Mouse (Mus musculus): ENCODE measurements at regions not wholly inside any gene's neighbourhood (a gene's known extent, or its start where the extent isn't known, plus 50 kb on each side); places are given as distances from the start of the nearest gene placed in this dataset.

DNA sequence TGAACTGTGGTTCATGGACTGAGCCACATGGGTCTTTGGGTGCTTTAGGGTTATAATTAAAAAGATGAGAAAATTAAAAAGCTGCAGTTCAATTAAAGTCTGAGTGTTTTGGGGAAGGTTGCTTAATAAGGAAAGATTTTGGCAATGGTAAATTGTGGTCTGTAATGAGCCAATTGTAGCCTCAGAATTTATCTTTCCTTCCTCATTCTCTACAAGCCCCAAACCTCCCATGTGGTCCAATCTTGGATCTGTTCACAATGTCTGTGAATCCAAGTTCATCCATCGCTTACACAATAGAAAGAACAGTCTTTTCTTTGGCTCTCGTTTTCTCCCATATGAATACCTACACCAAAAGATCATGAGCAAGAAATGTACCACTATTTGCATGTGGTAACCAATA, 155.2 kb upstream of the Trp63 start:
- no peaks in the 10 kb centered on the region for H3K9me3 ChIP-seq
- H3K36me3 ChIP-seq = no peaks in the 10 kb centered on the region
- H3K9ac ChIP-seq = no peak overlapping the region
- WGBS = 84% methylated on average over 2 of the region's 2 CpGs
- no peak overlapping the region for H3K27ac ChIP-seq
- ATAC-seq (ENCODE audit: insufficient number of reproducible peaks, low FRiP score, low TSS enrichment, low read depth) = no peak
- peaks cover 3% of the 10 kb centered on the region; the same call in 1 of the 2 replicates for H3K4me1 ChIP-seq
- H3K4me3 ChIP-seq = no peak overlapping the region
- no peak overlapping the region for H3K4me2 ChIP-seq
- no peaks in the 10 kb centered on the region for H3K27me3 ChIP-seq

DNA sequence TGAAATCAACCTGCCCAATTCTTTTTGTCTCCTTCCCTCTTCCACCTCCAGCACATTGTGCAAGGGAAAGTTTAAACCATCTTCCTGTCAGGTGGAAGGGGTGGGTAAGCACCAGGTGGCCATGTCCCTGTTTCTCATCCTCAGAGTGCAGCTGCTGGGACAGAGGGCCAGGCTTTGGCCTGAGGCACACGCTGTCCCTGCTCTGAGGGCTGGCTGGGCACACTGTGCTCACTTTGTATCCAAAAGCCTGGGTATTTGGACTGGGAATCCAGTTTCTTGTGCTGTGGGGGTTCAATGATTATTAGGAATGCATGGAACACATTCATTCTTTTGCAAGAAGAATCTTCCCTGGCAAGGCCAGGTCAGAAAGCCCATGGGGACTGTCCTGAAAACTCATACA, 153.9 kb upstream of the Trp63 start:
- WGBS = 65% methylated on average over 1 of the region's 1 CpGs
- Histone ChIP-seq H3K4me1 (peaks cover 3% of the 10 kb centered on the region; the same call in 1 of the 2 replicates), H3K36me3 (no peaks in the 10 kb centered on the region), H3K4me2 (no peak overlapping the region), H3K4me3 (no peak overlapping the region), H3K9ac (no peak overlapping the region), H3K27me3 (no peaks in the 10 kb centered on the region), H3K9me3 (no peaks in the 10 kb centered on the region), H3K27ac (no peak overlapping the region)
- no peak for ATAC-seq (ENCODE audit: insufficient number of reproducible peaks, low FRiP score, low TSS enrichment, low read depth)

DNA sequence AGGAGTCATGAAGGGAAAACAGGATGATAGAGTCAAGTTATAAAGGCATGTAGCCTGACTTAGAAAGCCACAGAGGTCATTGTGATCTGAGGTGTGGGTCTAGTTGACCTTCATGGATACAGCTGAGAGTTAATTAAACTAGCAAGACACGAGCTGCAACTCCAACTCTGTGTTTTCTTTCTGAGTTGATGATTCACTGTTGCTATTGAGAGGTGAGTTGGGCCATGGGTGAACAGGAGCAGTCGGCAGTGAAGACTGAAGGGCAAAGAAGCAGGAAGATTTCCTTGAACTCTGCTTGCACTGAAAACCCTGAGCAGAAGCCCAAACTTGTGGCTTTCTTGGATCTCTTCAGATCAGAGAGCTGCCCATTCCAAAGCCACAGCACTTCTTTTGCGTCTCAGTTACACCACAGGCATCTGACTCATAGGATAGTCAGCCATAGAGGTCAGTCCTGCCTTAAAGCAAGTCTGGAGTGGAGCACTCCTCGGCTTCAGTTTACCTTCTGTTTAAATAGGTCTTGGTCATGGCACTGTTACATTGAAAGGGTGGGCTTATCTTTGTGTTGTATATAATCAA, 151.7 kb upstream of the Trp63 start:
- H3K4me1 ChIP-seq = peaks cover 3% of the 10 kb centered on the region; the same call in 1 of the 2 replicates
- 62% methylated on average over 4 of the region's 4 CpGs for WGBS
- ATAC-seq (ENCODE audit: insufficient number of reproducible peaks, low FRiP score, low TSS enrichment, low read depth) = no peak
- no peak overlapping the region for H3K4me2 ChIP-seq
- H3K4me3 ChIP-seq = no peak overlapping the region
- H3K36me3 ChIP-seq = no peaks in the 10 kb centered on the region
- no peak overlapping the region for H3K27ac ChIP-seq
- H3K27me3 ChIP-seq = no peaks in the 10 kb centered on the region
- H3K9me3 ChIP-seq = no peaks in the 10 kb centered on the region
- H3K9ac ChIP-seq = no peak overlapping the region

DNA sequence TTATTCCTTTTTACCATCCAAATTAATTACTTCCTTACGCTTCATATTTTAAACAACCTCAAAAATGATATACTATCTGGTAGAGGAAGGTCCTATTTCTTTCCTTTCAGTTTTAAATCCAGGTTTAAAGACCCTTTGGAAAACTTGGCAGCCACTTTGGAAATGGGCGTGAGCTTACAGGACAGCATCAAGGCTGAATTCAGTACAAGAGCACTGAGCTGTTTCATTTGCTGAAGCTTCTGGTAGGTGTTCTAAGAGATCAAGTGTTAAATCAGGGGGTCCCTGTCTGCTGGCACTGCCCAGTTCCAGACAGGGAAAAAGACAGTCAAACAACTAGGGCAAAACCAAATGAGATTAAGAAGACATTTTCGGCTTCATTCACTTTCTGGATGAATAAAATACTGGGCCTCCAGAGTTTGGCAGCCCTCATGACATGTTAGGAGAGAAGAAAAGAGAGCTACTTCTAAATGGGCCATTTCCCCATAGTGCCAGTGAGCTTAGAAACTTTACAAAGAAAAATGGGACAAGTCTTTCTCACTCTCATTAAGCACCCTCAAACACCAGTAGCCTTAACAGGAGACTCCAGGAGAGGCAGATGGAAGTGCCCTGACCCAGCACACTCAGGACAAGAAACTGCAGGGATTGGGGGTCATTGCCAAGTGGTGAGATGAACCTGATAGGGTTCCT, 150.9 kb upstream of the Trp63 start:
- H3K27ac ChIP-seq = no peak overlapping the region; the same call in 1 of the 2 replicates
- H3K9me3 ChIP-seq = no peaks in the 10 kb centered on the region
- ATAC-seq (ENCODE audit: insufficient number of reproducible peaks, low FRiP score, low TSS enrichment, low read depth) = no peak
- peaks cover 3% of the 10 kb centered on the region; the same call in 1 of the 2 replicates for H3K4me1 ChIP-seq
- H3K4me3 ChIP-seq = no peak overlapping the region
- H3K27me3 ChIP-seq = no peaks in the 10 kb centered on the region
- no peak overlapping the region for H3K4me2 ChIP-seq
- no peaks in the 10 kb centered on the region for H3K36me3 ChIP-seq
- 77% methylated on average over 3 of the region's 3 CpGs for WGBS
- H3K9ac ChIP-seq = no peak overlapping the region

DNA sequence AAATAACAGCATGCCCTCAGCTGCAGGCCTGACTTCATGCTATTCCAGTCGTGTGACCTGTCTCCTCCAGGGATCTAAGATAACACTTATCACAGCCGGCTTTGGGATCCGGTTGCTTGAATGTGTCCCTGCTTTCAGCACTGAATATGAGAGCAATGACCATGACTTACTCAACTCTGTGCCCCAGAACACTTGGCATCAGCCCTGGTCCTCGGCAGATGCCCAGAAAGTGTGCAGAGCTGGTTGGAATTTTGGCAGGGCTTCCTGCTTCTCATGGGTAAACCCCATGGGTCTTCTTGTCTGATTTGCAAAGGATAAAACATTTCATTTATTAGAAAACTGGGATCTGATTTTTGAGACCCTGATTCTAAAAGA, 150.4 kb upstream of the Trp63 start:
- WGBS = 68% methylated on average over 4 of the region's 4 CpGs
- no peaks in the 10 kb centered on the region for H3K36me3 ChIP-seq

DNA sequence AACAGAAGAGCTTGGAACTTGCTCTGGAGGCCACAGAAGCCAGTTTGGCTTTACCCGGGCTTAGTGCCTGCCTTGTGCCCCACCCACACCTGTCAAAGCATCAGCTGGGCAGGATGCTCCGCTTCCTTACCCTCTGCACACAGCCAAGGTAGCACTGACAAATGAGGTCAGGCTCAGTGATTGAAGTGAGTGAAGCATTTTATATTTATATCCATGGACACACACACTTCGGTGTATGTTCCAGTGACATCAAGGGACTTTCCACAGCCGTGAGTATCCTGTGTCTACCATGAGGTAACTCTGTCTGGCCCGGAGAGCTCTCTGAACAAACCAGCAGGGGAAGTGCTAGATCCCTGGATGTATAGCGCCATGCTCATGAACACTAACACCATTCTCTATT, 147.0 kb upstream of the Trp63 start:
- 86% methylated on average over 6 of the region's 6 CpGs for WGBS
- Histone ChIP-seq H3K36me3 (no peaks in the 10 kb centered on the region), H3K27ac (no peak overlapping the region), H3K4me3 (no peak overlapping the region), H3K9ac (no peak overlapping the region), H3K4me1 (peaks cover 3% of the 10 kb centered on the region; the same call in 1 of the 2 replicates), H3K27me3 (no peaks in the 10 kb centered on the region), H3K9me3 (no peaks in the 10 kb centered on the region), H3K4me2 (no peak overlapping the region)
- ATAC-seq (ENCODE audit: insufficient number of reproducible peaks, low FRiP score, low TSS enrichment, low read depth) = no peak

More for the DNA sequence above, 150.4 kb upstream of the Trp63 start:
- no peak for ATAC-seq (ENCODE audit: insufficient number of reproducible peaks, low FRiP score, low TSS enrichment, low read depth)
- Histone ChIP-seq H3K9ac (no peak overlapping the region), H3K27ac (no peak overlapping the region; the same call in 1 of the 2 replicates), H3K4me1 (peaks cover 3% of the 10 kb centered on the region; the same call in 1 of the 2 replicates), H3K4me3 (no peak overlapping the region), H3K9me3 (no peaks in the 10 kb centered on the region), H3K27me3 (no peaks in the 10 kb centered on the region), H3K4me2 (no peak overlapping the region)

DNA sequence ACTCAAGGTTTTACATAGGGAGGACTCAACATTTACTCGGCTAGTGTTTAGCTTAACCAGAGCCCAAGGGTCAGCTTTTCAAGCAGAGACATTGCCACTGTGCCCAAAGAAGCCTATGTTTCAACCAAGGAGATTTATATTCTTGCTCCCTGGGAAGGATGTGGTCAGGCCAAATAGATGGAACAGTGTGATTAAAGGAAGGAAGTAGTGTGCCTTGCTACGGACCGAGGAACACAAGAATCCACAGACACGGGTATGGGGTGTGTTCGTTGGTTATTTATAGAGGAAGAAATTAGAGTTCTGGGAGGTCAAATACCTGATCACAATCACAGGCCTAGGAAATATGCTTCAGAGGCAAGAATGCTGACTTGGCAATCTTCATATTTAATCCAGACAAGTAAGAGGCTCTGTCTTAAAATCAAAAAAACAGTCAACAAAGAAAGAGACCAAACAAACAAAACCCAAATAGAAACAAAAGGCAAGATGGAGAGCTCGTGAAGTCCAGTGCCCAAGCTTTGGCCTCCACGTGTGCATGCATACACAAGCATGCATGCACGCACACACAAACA, 133.9 kb upstream of the Trp63 start:
- 79% methylated on average over 8 of the region's 8 CpGs for WGBS
- Histone ChIP-seq H3K27me3 (no peaks in the 10 kb centered on the region), H3K4me3 (no peak overlapping the region), H3K36me3 (no peaks in the 10 kb centered on the region), H3K9ac (no peak overlapping the region), H3K4me2 (no peak overlapping the region), H3K27ac (no peak overlapping the region), H3K9me3 (no peaks in the 10 kb centered on the region), H3K4me1 (no peaks in the 10 kb centered on the region)
- ATAC-seq (ENCODE audit: insufficient number of reproducible peaks, low FRiP score, low TSS enrichment, low read depth) = no peak

DNA sequence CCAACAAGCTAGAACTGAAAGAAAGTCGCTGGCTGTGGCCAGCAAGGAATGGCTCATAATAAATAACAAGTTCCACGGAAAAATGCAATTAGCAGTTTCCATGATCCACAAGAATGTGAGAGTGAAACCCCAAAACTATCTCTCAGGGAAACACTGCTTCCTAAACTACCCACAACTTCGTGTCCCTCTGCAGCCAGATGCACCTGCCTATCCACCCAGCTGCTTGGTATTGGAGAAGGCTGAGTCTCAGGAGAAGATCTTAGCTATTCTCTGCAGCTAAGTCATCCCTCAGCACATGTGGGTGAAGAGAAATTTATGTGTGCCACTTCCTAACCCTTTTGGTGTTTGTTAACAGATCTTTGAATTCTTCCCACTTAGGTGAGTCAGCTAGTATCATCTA, 126.4 kb upstream of the Trp63 start:
- WGBS = 61% methylated on average over 3 of the region's 3 CpGs

DNA sequence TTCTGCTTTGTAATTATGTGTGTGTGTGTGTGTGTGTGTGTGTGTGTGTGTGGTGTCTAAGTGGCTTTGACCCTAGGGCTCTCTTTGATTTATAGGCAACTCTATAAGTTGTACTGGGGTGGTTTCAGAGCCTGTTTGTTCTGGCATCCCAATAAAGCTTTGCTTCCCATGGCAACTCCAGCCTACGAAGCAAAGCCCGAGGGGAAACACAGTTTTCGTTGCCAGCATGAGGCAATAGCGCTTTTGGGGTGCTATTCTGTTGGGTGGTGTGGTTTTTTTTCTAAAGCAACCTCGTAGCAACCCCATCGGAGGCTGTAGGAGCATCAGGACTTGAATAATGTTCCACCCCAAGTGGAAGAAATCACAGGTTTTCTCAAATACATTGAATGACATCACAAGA, 103.3 kb upstream of the Trp63 start:
- Histone ChIP-seq H3K9ac (no peak overlapping the region), H3K27me3 (no peaks in the 10 kb centered on the region)
- 42% methylated on average over 6 of the region's 6 CpGs for WGBS

More for the DNA sequence above, 126.4 kb upstream of the Trp63 start:
- Histone ChIP-seq H3K9ac (no peak overlapping the region), H3K36me3 (no peaks in the 10 kb centered on the region), H3K4me3 (no peak overlapping the region), H3K27me3 (no peaks in the 10 kb centered on the region), H3K9me3 (no peaks in the 10 kb centered on the region), H3K4me2 (no peak overlapping the region), H3K27ac (no peak overlapping the region), H3K4me1 (no peaks in the 10 kb centered on the region)
- ATAC-seq (ENCODE audit: insufficient number of reproducible peaks, low FRiP score, low TSS enrichment, low read depth) = no peak

DNA sequence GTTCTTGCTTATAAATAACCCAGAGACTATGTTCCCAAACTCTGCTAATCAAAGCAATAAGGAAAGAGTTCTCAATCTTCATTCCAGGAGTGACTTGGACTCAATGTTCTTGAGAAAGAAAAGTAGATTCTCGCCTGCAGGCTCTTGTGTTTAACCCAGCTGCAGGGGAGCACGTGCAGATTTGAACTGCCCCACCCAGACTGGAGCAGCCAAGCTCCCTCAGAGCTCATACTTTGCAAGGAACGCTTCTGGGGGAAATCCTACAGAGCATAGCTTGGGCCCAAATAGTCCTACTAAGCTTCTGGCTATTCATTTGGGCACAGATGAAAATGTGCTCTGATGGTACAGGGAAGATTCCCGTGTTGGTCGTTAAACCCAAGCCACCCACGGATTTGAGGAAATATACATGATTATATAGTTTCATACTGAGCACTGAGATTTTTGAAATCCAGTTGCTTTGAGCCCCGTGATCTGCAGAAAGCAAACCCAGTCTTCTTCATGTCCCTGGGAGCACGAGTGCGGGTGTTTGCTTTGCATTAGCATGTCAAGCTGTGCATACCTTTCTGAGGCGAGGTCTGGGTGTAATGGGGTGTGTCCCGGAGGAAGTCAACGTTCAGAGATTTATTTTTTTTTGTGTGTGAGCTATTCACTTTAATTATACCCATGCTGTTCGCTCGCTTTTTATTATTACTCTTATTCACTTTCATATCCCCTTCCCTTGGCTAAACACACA, 99.1 kb upstream of the Trp63 start:
- peaks cover 5% of the 10 kb centered on the region; the same call in 1 of the 2 replicates for H3K4me1 ChIP-seq
- peak overlapping the region; percentile 63 for H3K27ac ChIP-seq
- no peaks in the 10 kb centered on the region for H3K9me3 ChIP-seq
- 0 out of 2 replicates have a peak, but pooled peaks have one; percentile 44 for ATAC-seq (ENCODE audit: insufficient number of reproducible peaks, low FRiP score, low TSS enrichment, low read depth)
- H3K27me3 ChIP-seq = no peaks in the 10 kb centered on the region
- H3K4me3 ChIP-seq = no peak overlapping the region
- H3K36me3 ChIP-seq = no peaks in the 10 kb centered on the region
- H3K9ac ChIP-seq = no peak overlapping the region
- no peak overlapping the region for H3K4me2 ChIP-seq
- 47% methylated on average over 14 of the region's 14 CpGs for WGBS

More for the DNA sequence above, 103.3 kb upstream of the Trp63 start:
- Histone ChIP-seq H3K4me2 (no peak overlapping the region), H3K4me1 (peaks cover 5% of the 10 kb centered on the region; the same call in 1 of the 2 replicates), H3K9me3 (no peaks in the 10 kb centered on the region), H3K36me3 (no peaks in the 10 kb centered on the region), H3K27ac (no peak overlapping the region), H3K4me3 (no peak overlapping the region)
- no peak for ATAC-seq (ENCODE audit: insufficient number of reproducible peaks, low FRiP score, low TSS enrichment, low read depth)

DNA sequence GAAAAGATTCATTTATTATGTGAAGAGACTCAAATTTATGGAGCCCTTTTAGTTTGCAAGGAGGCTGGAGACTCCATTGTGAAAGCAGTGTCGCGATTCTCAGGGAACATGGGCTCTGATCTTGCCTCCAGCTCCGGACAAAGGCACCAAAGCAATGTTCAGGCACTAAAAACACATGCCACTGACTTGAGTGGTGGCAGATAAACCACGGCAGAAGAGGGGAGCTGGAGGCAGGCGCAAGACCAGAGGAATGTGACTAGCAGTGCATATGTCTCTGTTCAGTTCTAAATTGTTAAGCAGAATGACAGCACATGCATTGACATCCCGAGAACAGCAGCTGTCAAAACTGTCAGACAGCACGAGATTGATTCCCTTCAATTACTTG, 98.5 kb upstream of the Trp63 start:
- Histone ChIP-seq H3K4me2 (no peak overlapping the region), H3K27me3 (no peaks in the 10 kb centered on the region), H3K9ac (no peak overlapping the region), H3K9me3 (no peaks in the 10 kb centered on the region), H3K36me3 (no peaks in the 10 kb centered on the region), H3K4me3 (no peak overlapping the region), H3K4me1 (peaks cover 5% of the 10 kb centered on the region; the same call in 1 of the 2 replicates), H3K27ac (peak overlapping the region; percentile 63)
- no peak for ATAC-seq (ENCODE audit: insufficient number of reproducible peaks, low FRiP score, low TSS enrichment, low read depth)
- 41% methylated on average over 7 of the region's 7 CpGs for WGBS

DNA sequence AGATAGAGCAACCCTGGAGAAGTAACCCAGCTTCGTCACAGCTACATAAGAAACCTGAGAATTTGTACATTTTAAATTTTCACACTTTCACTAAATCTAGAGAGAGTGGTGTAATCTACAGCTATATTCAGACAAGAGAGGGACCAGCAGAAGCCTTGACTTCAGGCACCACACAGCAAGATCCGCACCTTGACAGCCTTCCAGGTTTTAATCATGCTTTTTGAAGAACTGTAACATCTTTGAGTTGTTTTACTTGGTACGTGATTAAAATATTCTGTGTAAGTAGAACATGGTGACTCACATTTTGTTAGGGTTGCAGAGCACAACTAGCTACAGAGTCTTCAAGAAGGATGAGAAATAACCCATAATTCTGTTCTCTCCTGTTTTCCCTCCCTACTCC, 97.6 kb upstream of the Trp63 start:
- no peaks in the 10 kb centered on the region for H3K27me3 ChIP-seq
- no peak overlapping the region for H3K4me3 ChIP-seq
- no peak overlapping the region for H3K9ac ChIP-seq
- no peak for ATAC-seq (ENCODE audit: insufficient number of reproducible peaks, low FRiP score, low TSS enrichment, low read depth)
- H3K27ac ChIP-seq = no peak overlapping the region
- no peaks in the 10 kb centered on the region for H3K36me3 ChIP-seq
- H3K4me2 ChIP-seq = no peak overlapping the region
- no peaks in the 10 kb centered on the region for H3K9me3 ChIP-seq
- peaks cover 5% of the 10 kb centered on the region; the same call in 1 of the 2 replicates for H3K4me1 ChIP-seq
- WGBS = 78% methylated on average over 3 of the region's 3 CpGs
